Mouse (Mus musculus) right cerebral cortex, adult 2 months (tissue): Measurements from ENCODE around the gene Meox1.
A peak's percentile ranks its signal among the peaks of the same experiment; 100 is the strongest.

Experiments
- DNase-seq, 2 experiments: peaks; one replicate each; pipeline ENCODE4 v3.0.0; 2021 to 2022; ENCODE audit warnings: low spot score in 2 of 2

Meox1 gene

DNA sequence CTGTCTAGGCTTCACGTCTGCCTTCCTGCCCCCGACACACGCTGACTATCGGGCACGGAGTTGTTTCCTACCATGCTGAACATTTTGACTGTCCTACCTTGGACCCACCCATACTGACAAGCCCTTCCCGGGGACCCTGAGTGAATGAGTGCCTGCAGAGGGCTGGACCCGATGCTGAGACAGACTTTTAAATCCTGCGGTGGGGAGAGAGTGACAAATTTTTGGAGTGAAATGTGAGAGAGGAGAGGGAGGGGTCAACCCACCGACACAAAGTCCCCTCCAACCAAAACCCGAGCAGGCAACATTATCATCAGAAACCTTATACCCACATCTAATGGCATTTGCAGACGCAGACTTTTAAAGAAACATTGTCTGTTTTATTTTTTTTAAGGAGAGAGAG is at the start of gene Meox1:
TSS of gene Meox1 (minus strand) at position 171 of the 400 bp plus-strand sequence.
- DNase-seq = no peak

DNA sequence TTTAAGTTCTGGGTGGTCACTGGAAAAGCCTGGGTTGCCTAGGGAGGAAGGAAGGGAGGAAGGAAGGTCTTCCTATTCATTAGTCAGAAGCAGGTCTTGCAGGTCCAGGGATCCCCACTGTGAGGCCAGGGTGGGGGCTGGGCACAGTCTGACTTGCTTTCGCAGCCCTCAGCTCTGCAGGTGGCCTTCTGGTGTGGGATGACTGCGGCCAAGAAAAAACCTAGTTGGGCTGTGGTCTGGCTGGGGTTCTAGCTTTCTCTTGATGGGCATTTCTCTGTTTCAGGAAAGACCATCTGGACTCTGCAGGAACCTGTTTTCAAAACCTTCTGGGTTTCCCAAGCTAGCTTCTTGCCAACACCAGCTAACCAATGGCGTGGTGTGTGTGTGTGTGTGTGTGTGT is 48.9 kb upstream of the Meox1 start:
- DNase-seq = no peak

DNA sequence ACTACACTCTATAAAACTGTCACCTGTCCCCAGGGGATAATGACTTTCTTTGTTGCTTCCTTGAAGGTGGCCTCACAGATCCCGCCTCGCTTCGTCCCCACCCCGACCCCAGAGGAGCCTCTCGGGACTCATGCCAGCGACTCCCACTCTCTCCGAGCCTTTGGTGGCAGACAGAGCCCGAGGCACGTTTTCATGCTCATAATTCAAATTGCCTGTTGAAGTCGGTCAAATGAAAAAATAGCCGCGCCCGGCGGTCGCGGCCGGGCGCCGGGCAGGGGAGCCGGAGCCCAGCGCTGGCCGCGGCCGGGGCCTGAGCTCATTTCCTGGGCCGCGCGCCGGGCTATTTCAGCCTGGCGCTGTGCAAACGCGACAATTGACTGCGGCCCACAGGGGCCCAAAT is 42.9 kb upstream of the Meox1 start:
- DNase-seq = no peak

DNA sequence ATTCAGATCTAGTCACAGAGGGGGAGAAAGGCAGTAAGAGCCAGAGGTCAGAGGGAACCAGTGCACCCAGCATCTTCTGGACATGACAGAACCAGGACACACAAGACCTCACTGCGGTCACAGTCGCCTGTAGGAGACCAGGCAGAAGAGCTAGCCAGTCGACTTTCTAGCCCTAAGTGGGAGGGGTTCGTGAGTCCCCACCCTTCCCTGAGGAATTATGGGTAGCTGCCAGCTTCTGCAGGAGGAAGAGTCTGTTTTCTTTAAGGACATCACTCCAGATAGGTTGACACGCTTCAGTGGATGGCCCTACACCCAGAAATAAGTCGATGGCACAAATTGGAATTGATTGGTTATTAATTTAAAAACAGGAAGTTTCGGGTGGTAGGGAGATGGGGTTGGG is 42.2 kb upstream of the Meox1 start:
- DNase-seq = no peak

DNA sequence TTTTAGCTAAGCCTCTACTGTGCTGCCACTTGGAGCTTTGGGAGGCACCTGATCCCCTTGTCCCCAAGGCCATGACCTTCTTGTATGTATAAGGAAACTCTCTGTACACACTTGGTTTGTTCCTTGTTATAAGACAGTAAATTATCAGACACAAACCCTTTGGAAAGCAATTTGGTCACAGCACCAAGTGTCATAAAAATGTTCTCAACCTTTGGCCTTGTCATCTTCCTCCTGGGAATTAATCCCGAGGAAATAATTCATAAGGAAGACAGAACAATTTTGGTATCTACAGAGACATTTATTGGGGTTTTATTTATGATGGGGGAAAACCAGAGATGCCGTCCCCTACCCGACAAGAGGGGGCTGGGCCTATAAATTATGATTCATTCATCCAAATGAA is 41.6 kb upstream of the Meox1 start:
- no peak for DNase-seq

DNA sequence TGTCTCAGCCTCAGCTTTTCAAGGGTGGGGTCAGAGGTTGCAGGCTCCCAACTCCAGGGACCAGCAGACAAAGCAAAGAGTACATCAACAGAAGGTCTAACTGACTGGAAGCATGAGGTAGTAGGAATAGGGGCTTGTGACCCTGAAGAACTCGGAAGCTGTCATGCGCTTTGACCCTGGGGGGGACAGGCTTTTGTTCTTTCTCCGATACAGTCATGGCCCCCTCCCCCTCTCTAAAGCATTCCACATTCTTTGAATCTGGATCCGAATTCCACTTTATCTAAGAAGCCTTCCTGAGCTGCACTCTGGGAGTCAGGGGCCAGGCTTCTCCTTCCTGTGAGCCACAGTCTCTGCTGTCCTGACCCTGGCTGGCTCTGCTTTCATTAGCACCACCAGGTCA is 37.8 kb upstream of the Meox1 start:
- DNase-seq = no peak

DNA sequence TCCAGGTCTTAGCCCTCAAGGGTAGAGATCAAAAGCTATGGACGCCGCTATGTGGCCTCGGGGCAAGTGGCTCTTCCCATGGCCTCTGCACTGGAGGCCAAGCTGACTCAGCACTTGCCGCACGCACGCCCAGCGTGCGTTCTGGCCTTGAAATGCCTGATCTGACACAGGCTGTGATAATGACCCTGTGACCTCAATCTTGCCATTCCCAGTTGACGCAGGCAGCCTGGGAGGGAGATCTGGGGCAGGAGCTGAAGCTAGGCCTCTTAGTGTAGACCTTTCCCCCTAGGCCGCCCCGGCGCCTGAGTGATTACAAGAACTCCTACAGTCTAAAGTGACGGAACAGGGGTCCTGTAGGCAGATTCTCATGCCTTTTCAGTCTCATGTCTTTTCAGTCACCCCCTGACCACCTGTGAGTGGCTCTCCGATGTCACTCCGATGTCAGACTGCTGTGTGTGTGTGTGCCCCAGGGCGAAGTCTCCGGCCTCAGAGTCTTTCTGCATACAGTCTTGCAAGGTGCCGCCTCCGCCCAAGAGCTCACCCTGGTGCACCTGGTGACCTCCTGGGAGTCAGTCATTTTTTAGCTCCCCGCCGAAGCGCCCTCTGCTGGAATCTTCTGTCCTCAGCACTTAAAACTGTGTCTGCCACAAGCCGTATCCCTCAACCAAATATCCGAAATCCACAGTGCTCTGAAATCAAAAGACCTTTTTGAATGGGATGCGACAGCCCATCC is 34.0 kb upstream of the Meox1 start:
- DNase-seq = no peak

DNA sequence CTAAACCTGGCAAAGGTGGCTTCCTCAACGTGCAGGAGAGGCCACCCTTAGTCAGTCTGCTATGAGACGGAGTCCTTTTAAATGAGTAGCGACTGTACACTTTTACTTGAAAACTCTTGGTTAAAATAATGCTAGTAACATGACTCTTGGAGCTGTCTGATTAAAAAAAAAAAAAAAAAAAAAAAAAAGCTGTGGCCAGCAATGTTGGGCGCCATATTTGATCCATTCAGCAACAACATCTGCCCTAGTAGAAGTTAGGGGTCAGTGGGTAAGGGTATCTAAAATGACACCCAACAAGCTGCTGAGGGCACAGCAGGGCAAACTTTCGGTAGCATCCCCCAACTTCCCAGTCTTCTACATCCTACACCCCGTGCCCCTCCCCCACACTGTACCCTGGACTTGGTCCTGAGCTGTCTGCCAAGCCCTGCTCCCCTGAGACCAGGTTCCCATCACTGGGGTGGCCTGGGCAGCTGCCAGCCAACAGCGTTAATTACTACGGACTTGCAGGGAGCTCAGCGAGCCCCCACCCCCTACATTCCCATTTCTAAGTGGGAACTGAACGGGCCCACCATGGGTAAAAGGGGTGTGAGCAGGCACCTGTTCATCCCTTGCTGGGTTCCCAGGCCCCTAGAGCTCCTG is 32.9 kb upstream of the Meox1 start:
- DNase-seq = no peak

DNA sequence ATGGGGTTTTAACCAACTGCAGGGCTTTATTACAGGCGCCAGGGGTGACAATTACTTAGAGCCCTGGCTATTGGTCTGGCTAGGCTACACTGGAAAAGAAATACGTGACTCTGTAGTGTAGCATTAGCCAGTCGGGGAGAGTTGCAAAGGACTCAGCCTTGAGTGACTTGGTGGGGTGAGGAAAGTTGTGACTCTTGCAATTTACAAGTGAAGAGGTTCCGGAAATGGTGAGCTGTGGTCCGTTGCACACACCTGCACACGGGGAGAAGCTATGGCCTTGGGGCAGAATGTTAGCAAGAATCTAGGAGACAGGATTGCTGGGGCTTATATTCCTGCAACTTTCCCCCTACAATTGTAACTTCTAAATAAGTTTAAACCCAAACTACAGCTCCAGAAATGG is 31.5 kb upstream of the Meox1 start:
- no peak for DNase-seq

DNA sequence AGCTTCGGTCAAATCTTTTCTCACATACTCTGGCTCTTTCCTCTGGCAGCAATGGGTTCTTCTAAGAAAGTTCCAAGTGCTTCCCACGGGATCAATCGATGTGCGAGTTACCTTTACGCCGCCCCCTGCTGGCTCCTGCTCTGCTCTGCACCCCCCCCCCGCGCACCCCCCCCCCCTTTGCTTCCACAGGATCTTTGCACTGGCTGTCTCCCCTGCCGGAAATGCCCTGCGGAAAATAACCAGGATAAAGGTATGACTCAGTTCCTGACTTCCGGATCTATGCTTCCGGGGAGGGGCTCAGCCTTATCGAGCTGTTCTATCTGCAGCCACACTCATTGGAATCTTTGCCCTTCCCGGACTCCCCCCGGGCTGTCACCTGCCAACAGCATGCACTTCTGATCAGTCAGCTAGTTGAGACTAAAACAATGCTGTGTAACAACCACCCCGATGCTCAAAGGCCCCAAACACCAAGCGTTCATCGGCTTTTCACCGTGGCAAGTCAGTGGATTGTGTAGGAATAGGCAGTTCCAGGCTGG is 30.3 kb upstream of the Meox1 start:
- DNase-seq = no peak

DNA sequence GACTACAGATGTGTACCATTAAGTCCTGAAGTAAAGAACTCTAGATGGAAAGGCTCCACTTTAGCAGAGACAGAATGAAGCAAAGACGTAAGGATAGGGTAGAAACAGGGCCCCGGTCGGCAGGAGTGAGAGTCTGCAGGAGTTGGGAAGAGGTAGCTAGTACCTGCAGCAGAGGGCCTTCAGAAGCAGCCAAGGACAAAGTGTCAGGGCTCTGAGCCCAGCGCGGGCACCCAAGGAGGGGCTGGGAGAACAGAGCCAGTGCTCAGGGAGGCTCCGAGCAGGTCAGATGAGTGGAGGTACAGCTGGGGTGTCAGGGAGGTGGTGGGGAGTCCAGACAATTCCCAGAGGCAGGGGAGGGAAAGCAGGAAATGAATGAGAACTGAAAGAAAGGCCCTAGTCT is 29.8 kb upstream of the Meox1 start:
- no peak for DNase-seq

DNA sequence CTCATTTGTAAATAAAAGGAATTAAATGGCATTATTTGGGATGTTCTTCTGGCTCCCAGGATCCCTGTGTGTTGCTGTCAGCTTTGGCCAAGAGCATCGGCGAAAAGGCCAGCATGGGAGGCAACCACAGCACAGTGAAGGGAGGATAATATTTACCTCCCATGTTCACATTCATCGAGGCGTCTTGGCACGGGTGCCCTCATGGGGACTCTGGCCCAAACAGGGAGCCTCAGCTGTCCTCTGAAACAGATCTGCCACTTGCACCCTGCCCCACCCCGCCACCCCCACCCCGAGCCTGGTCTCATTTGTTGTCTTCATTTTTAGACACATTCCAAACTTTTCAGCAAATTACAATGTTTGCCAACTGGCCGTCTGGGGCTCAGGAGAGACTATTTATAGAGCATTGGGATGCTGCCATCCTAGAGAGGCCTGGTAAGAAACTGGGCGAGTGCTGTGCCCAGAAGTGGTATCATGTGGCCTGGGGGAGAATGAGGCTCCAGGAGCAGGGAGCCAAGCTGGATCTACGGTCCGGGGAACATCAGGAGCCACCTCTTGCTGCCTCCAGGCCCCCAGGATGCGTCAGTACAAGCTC is 27.3 kb upstream of the Meox1 start:
- no peak for DNase-seq

DNA sequence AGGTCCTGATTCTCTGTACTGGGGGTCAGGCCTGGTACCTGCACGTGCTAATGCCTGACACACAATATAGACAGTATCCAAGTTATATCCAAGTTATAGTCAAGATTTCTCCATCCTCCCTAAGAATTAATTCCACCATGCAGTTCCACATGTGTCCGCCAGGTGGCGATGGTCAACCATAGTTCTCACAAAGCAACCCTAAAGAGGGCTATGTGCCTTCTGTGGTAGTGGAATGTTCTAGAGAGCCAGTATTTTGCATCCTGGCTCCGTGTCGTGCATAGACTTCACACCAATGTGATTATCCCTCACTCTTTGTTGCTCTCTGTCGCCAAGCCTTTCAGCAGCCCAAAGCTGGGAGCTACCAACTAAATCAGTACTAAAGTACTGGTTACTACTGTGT is 25.5 kb upstream of the Meox1 start:
- DNase-seq = peak; percentile 91 to 92

DNA sequence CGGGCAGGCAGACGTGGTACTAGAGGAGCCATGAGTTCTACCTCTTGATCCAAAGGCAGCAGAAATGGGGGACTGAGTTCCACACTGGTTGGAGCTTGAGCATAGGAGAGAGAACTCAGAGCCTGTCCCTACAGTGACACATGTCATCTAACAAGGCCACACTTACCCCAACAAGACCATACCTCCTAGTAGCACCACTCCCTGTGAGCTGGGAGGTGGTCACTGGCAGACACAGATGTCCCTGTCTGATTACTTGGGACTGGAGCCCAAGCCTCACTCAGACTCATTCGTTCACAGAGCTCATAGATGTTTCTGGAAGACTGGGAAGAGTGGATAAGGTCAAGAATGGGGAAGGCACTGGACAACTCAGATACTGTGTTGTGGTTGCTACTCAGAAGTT is 24.4 kb upstream of the Meox1 start:
- no peak for DNase-seq

DNA sequence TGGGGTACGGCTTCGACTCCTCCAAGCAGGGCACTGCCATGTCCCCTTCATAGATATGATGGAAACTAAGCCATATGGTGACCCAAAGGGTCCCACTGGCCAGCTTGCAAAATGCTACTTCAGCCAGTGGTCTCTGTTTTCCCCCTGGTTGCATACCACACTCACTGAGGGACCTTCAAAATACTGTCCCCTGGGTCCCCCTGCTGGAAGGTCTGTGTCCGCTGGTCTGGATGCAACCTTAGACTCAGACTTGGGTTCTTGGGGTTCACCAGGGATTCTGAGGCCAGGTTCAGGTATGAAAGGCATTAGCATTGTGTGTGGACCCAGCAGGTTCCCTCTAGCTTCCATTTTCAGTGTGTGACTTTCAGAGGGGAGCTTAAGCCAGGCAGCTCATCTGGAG is 22.6 kb upstream of the Meox1 start:
- no peak for DNase-seq

DNA sequence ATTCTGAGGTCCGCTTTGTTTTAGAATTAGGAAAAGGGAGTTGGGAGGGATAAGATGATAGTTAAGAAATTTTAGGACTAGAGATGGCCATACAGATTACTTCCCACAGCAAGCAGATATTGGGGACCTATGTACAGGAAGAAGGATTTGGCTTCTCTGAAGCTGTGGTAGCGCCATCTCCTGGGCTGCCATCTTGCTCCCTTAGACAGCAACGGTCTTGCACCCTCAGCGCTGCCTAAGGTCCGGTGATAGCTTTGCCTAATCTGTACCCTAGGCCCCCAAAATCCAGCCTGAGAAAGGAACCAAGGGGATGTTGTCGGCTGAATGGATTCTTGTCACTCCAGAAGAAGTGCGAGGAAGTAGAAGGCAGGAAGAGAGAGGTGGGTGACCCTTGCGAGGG is 19.4 kb upstream of the Meox1 start:
- no peak for DNase-seq

DNA sequence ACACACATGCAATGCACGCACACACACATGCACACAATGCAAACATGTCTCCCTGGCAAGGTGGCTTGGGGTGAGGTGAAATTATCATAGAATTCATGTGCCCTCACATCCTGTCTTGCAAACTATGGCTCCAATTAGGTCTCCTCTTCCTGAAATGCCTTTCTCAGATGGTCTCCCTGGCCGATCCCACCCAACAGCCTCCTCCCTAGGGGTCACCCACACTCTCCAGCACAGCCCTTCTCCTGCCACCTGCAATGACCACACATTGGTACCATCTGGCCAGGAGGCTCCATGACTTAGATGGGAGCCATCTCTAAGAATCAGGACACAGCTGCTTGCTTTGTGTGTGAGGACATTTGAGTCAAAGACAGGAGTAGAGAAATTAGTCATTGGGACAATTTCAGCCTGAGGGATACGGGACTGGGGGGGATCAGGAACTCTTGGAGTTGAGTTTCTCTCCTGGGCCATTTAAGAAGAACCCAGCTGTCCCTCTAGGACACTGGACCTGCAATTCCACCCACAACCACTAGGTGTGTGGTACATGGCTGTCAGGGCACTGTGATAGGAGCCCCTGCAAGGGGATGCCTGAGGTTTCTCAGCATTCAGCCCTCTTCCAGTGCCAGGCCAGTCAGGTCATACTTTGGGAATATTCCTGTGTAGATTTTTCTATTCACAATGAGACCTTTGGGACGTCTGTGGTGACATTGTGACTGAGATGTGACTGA is 17.8 kb upstream of the Meox1 start:
- peak in 1 of 2 experiments; percentile 24 for DNase-seq

DNA sequence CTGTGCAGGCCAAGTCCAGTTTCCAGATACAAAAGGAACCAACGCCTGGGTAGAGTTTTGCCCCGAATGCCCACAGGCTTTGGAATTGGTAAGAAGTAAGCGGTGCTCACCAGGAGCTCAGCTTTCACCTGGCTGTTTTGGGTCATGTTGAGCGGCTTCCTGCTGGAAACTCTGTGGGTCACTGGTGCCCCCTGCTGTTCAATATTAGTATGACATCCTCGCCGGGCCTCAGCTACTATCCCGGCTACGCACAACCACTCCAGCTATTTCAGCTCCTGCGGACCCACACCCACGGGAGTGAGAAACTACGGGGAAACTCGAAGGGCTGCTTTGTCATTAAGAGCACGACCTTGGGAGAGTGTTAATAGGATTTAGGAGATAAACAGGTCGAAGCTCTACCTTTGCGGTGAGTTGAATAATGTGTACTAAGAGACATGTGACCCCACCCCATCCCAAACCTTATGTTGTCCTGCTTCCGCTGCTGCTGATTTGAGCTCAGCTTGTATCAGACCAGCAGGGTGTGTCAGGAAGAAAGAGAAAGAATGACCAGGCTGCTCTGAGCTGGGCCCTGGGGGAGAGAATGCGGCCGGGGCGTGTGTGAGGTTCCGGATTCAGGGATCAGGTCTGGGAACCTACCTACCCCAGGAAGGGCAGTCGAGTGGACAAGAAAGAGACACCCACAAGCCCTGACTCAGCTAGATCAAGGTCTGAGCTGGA is 16.2 kb upstream of the Meox1 start:
- peak; percentile 90 to 91 for DNase-seq

DNA sequence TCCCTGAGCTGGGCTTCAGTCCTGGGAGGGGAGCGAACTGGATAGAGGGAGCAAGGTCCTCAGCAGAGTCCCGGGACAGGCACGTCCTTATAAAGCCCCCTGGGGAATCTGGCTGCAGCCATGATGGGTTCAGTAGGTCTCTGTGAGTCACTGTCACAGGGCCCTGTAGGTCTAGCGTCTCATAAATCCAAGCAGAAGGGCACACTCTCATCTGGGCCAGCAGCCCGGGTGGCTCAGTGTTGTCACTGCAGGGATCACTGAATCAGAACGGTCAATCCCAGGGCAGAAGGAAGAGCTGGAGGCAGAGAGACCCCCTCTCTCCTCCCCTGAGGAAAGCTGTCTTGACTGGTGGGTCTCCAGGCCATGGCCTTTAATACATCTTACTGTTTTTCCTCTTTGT is 14.6 kb upstream of the Meox1 start:
- no peak for DNase-seq

DNA sequence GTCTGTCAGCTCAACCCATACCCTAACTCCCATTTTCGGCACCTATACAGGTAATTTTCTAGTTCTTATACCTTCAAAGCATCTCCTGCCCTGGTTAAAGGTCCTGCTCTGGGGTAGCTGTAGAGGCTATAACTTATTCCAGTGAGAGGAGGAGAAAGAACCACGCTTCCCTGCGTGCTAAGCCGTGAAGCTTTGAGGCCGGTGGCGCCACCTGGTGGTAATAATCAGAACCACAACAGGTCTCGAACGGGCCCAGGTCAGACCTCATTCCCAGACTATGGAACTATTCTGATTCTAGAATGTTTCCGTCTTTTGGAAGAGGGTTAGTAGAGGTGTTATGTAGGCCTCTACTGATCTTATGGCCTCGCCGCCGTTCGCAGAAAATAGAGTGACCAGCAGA is 10.9 kb upstream of the Meox1 start:
- DNase-seq = peak; percentile 80 to 84

DNA sequence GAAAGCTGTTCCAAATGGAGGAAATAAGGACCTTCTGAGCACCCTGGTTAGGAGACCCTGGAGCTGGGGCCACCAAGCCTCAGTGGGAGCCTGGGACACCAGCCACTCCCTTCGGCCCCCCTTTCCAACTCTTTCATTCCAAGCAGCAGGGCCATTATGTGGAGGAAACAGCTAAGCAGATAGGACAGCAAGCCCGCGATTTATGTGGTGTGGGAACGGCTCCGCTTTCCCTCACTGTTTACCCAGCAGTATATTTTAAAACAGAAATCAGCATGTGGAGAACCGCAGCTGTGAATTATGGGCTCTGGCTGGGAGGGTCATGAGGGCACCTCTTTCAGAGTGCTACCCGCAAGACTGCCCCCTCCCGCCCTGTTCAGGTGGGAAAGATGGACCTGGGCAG is 7.1 kb upstream of the Meox1 start:
- no peak for DNase-seq

DNA sequence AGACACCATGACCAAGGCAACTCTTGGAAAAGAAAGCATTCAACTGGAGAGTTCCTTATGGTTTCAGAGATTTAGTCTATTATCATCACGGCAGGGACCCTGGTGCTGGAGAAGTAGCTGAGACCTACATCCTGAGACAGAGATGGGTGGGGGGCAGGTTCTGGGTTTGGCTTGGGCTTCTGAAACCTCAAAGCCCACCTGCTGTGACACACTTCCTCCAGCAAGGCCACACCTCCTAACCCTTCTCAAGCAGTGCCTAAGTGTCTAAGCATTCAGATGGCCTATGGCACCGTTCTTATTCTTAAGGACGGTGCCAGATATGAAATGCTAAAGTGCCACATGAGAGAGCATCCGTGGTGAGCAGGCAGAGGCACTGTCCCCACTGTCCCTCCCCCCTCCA is 4.2 kb upstream of the Meox1 start:
- no peak for DNase-seq
